Mouse (Mus musculus) stomach, embryonic 14.5 days (tissue): ENCODE measurements around the gene Uqcc2. TPM values are rescaled to one million over a fixed set of nuclear protein-coding genes. Genes with fewer than 3 reads are reported as not detected.

Experiments
- ATAC-seq: fragments of 200-750 bp; cut with Nextera tagmentation; 2 replicates; pipeline ENCODE4 v1.8.0; 2017; ENCODE audit warnings: low read depth, moderate TSS enrichment; ENCODE audit not compliant: insufficient number of reproducible peaks, insufficient read depth, low FRiP score
- H3K27ac ChIP-seq: fragments of 300-500 bp; sonication (generic); 2 replicates; pipeline ENCODE4 v1.5.1; 2014; ENCODE audit warnings: mild to moderate bottlenecking, low read length, moderate library complexity, mixed read lengths
- H3K27me3 ChIP-seq: fragments of 300-500 bp; sonication (generic); 2 replicates; pipeline ENCODE4 v1.6.1; 2014; ENCODE audit warnings: low read length, control low read depth, mixed read lengths; ENCODE audit not compliant: control insufficient read depth, insufficient read depth
- H3K36me3 ChIP-seq: fragments of 300-500 bp; sonication (generic); 2 replicates; pipeline ENCODE4 v1.6.1; 2014; ENCODE audit warnings: mild to moderate bottlenecking, control low read depth, low read length, moderate library complexity, mixed read lengths; ENCODE audit not compliant: control insufficient read depth, insufficient read depth
- H3K4me1 ChIP-seq: fragments of 300-500 bp; sonication (generic); 2 replicates; pipeline ENCODE4 v1.6.1; 2014; ENCODE audit warnings: low read length, control low read depth, mixed read lengths; ENCODE audit not compliant: control insufficient read depth, insufficient read depth
- H3K4me2 ChIP-seq: fragments of 300-500 bp; sonication (generic); replicated peaks from 2 replicates; pipeline ENCODE4 v1.6.1; 2014; ENCODE audit warnings: low read depth, low read length, control low read depth
- H3K4me3 ChIP-seq: fragments of 300-500 bp; sonication (generic); 2 replicates; pipeline ENCODE4 v1.5.1; 2014; ENCODE audit warnings: low read depth, low read length, control low read depth
- H3K9ac ChIP-seq: fragments of 300-500 bp; sonication (generic); replicated peaks from 2 replicates; pipeline ENCODE4 v1.6.1; 2014; ENCODE audit warnings: low read depth, mild to moderate bottlenecking, control low read depth, low read length, moderate library complexity, mixed read lengths
- H3K9me3 ChIP-seq: fragments of 300-500 bp; sonication (generic); 2 replicates; pipeline ENCODE4 v1.6.1; 2016; ENCODE audit warnings: low read depth, low read length, control low read depth; ENCODE audit not compliant: control insufficient read depth
- WGBS: fragments of 180-500 bp; shearing (Covaris S2); extraction: QIAGEN DNeasy Blood & Tissue Kit; methylation state at CpG from one replicate; pipeline ENCODE4 v1.1.7; 2014; 5-methylcytosine and 5-hydroxymethylcytosine counted together
- microRNA-seq: library from miRNA; unstranded; fragments of <30 nt; microRNA quantifications from one replicate; pipeline ENCODE4, GENCODE M21; 2016
- polyA plus RNA-seq: library from polyadenylated mRNA; unstranded; fragments of >200 nt; fragmentation: Nextera tagmentation; extraction: Ambion mirVana; gene quantifications from 2 replicates; pipeline ENCODE4 v1.2.1, GENCODE M21; 2014

The Uqcc2 gene
- polyA plus RNA-seq, 1 experiment from 2014 or later, result 362 TPM

DNA sequence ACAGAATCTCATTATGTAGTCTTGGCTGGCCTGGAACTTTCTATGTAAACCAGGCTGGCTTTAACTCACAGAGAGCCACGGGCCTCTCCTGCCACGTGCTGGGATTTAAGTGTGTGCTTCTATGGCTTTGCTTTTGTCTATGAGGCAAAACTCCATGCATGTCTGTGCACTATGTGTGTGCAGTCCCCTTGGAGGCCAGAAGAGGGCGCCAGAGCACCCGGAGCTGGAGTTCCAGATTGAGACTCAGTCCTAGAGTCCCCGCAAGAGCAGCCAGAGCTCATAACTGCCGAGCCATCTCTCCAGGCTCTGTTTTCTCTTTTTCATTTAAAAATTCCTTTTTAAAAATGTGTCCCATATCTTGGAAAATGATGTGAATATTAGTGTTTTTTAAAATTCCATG, 55.8 kb downstream of the Uqcc2 start:
- Histone ChIP-seq H3K27ac (no peak overlapping the region), H3K4me3 (no peak overlapping the region), H3K27me3 (no peaks in the 10 kb centered on the region), H3K4me2 (no peak overlapping the region), H3K36me3 (no peaks in the 10 kb centered on the region), H3K9ac (no peak overlapping the region), H3K4me1 (peaks cover 12% of the 10 kb centered on the region; the same call in 1 of the 2 replicates), H3K9me3 (no peaks in the 10 kb centered on the region; the same call in 1 of the 2 replicates)
- no peak for ATAC-seq
- 79% methylated on average over 6 of the region's 6 CpGs for WGBS

DNA sequence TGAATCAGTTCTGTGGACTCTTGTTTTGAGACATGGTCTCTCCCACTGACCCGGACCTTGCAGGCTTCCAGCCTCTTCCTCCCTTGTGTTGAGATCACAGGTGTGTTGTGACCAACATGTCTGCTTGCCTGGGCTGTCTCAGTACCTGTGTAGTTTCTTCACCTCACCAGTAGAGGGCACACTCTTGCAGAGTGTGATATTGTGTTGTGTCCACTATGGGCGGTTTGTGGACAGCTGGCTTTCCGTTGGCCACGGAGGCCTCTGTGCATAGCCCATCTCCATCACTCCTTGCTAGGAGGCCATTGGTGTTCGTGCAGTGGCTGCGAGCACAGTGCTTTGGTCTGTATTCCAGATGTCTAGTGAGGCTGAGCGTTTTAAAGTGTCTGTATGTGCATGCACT, 56.6 kb downstream of the Uqcc2 start:
- no peak for ATAC-seq
- Histone ChIP-seq H3K27me3 (no peaks in the 10 kb centered on the region), H3K4me1 (peaks cover 12% of the 10 kb centered on the region; the same call in 1 of the 2 replicates)

DNA sequence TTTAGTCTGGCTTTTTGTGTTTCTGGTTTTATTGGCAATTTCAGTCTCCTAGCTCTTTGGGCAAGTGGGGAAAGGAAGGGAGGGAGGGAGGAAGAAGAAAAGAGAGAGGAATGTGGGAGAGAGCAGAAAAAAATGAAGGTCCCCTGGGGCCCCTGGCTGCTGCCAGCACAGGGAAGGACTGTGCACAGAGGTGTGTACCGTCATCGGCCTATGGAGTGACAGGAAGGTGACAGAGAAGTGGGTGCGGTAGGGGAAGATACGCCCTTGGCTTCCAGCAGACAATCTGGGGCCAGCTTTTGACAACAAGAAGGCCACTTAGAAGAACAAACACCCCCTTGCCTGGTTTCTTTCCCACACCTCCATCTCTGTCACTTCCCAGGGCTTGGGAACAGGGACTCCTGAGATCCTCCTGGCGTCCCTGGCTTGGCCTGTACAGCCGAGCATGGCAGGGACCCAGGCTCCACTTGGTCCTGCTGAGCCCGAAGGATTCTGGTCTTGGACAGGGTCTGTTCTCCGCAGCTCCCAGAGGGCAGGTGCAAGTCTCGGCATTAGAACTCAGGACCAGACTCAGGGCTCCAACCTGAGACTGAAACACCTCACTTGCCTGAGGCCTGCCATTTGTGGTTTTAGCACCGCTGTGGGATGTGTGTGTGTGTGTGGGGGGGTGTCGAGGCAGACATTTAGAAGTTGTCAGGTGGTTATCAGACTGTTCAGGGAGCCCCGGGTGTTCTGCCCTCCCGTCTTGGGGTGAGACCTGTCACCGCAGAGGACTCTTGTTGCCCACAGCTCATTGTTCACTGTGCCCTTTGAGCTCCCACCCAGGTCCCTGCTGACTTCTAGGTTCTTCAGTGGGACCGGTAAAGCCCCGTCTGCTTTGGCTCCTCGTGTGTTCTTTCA, 58.6 kb downstream of the Uqcc2 start:
- Histone ChIP-seq H3K9me3 (no peaks in the 10 kb centered on the region; the same call in 1 of the 2 replicates), H3K27me3 (no peaks in the 10 kb centered on the region), H3K4me3 (no peak overlapping the region), H3K4me1 (peaks cover 14% of the 10 kb centered on the region), H3K27ac (no peak overlapping the region), H3K4me2 (no peak overlapping the region), H3K9ac (no peak overlapping the region), H3K36me3 (no peaks in the 10 kb centered on the region)
- 79% methylated on average over 17 of the region's 17 CpGs for WGBS
- ATAC-seq, result no peak

More for the DNA sequence above, 56.6 kb downstream of the Uqcc2 start:
- 96% methylated on average over 7 of the region's 7 CpGs for WGBS
- Histone ChIP-seq H3K4me2 (no peak overlapping the region), H3K36me3 (no peaks in the 10 kb centered on the region), H3K9ac (no peak overlapping the region), H3K4me3 (no peak overlapping the region), H3K9me3 (no peaks in the 10 kb centered on the region; the same call in 1 of the 2 replicates), H3K27ac (no peak overlapping the region)

DNA sequence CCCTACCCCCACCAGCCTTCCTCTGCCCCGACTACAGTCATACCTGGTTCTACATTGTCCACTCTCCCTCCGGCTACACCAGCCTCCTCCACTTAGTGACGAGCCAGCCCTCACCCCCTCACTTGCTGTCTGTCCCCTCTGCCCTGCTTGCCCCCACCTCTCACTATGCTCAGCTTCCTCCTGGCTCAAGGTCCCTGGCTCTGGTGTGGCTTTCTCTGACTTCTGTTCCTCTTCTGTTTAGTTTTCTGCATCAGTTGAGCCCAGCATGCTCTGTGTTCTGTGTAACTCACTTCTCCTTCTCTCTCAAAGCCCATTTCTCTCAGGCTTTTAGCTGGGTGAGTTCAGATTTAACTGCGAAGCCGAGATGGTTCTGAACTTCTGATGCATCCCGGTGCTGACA, 59.5 kb downstream of the Uqcc2 start:
- H3K36me3 ChIP-seq, result no peaks in the 10 kb centered on the region
- H3K4me1 ChIP-seq, result peaks cover 22% of the 10 kb centered on the region
- ATAC-seq, result no peak
- H3K4me3 ChIP-seq, result no peak overlapping the region
- no peaks in the 10 kb centered on the region for H3K27me3 ChIP-seq
- H3K27ac ChIP-seq, result 0 out of 2 replicates have a peak overlapping the region, but pooled peaks have one; percentile 7
- H3K9me3 ChIP-seq, result no peaks in the 10 kb centered on the region; the same call in 1 of the 2 replicates
- no peak overlapping the region for H3K9ac ChIP-seq
- H3K4me2 ChIP-seq, result no peak overlapping the region
- 50% methylated on average over 6 of the region's 6 CpGs for WGBS

DNA sequence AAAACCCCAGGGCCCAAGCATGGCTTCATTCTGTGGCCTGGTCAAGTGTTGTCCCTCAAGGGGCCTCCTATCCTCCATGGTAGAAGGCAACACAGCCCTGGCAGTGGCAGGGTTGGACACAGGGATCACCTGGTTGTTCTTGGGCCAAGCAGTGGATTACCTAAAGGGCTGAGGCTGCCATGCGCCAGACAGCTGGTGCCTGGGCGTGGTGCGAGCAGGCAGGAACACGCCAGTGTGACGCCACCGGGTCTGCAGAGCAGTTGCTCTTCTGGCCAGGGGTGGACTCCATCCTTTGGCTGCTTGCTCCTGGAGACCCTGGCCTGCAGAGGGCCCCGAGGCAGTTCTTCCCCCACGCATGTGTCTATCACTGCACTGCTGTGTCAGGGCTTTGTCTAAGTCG, 59.9 kb downstream of the Uqcc2 start:
- WGBS, result 68% methylated on average over 9 of the region's 9 CpGs
- no peak overlapping the region for H3K27ac ChIP-seq
- H3K36me3 ChIP-seq, result no peaks in the 10 kb centered on the region
- peaks cover 24% of the 10 kb centered on the region for H3K4me1 ChIP-seq
- H3K9me3 ChIP-seq, result no peaks in the 10 kb centered on the region; the same call in 1 of the 2 replicates
- no peaks in the 10 kb centered on the region for H3K27me3 ChIP-seq
- no peak overlapping the region for H3K9ac ChIP-seq
- H3K4me2 ChIP-seq, result no peak overlapping the region
- no peak overlapping the region for H3K4me3 ChIP-seq
- no peak for ATAC-seq

DNA sequence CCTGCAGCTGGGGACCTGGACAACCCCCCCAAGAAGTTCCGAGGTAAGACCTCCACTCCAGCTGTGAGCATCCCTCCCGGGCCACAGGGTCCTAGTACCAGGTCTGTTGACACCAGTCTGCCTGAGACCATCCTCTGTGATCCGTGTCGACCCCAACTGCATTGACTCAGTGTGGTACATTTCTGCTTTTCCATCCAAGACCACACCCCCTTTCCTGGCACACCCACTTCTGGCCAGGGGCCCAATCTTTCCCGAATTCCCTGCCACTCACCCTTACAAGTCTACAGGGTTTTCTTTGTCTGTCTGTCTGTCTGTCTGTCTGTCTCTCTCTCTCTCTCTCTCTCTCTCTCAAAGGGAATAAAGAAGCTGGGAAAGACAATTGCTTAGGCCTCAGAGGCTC, 60.6 kb downstream of the Uqcc2 start:
- H3K27ac ChIP-seq, result no peak overlapping the region
- no peaks in the 10 kb centered on the region for H3K36me3 ChIP-seq
- no peaks in the 10 kb centered on the region; the same call in 1 of the 2 replicates for H3K9me3 ChIP-seq
- H3K4me2 ChIP-seq, result no peak overlapping the region
- 78% methylated on average over 5 of the region's 5 CpGs for WGBS
- ATAC-seq, result no peak
- no peak overlapping the region for H3K9ac ChIP-seq
- H3K27me3 ChIP-seq, result no peaks in the 10 kb centered on the region
- H3K4me3 ChIP-seq, result no peak overlapping the region
- H3K4me1 ChIP-seq, result peaks cover 24% of the 10 kb centered on the region

Small RNA genes lying within 50 kb of the gene (microRNA-seq; reads per million reads assigned to microRNA genes)
- not detected for gene Mir7677

Other genes starting within 250 kb of the Uqcc2 start
- 7.1 and 8.2 TPM in 2 replicates for gene Kifc5b, start 216.8 kb downstream of the Uqcc2 start, polyA plus RNA-seq
- 8.9 and 9.9 TPM in 2 replicates for gene Phf1, start 200.9 kb downstream of the Uqcc2 start, polyA plus RNA-seq
- 152 and 161 TPM in 2 replicates for gene Cuta, start 194.3 kb downstream of the Uqcc2 start, polyA plus RNA-seq
- 3.0 and 3.3 TPM in 2 replicates for gene Syngap1, start 192.7 kb downstream of the Uqcc2 start, polyA plus RNA-seq
- 9.8 and 10.5 TPM in 2 replicates for gene Zbtb9, start 160.7 kb downstream of the Uqcc2 start, polyA plus RNA-seq
- 8.6 and 10.4 TPM in 2 replicates for gene Bak1, start 104.9 kb downstream of the Uqcc2 start, polyA plus RNA-seq
- 11.5 and 13.3 TPM in 2 replicates for gene Itpr3, start 76.6 kb downstream of the Uqcc2 start, polyA plus RNA-seq
- 0.13 TPM in 1 of 2 replicates, not detected in the other for gene Ip6k3, start 33.9 kb upstream of the Uqcc2 start, polyA plus RNA-seq
- gene Lemd2, start 70.6 kb upstream of the Uqcc2 start, polyA plus RNA-seq, result 11.3 and 11.6 TPM in 2 replicates